Mouse (Mus musculus) intestine, postnatal 0 days (tissue): Measurements from ENCODE around the gene Gm6377. TPM values are rescaled to one million over a fixed set of nuclear protein-coding genes. Genes with fewer than 3 reads are reported as not detected.
A peak's percentile ranks its signal among the peaks of the same experiment; 100 is the strongest.

Source experiments
- ATAC-seq: fragments of 200-750 bp; cut with Nextera tagmentation; 2 replicates; pipeline ENCODE4 v1.8.0; 2017; ENCODE audit warnings: mild to moderate bottlenecking, moderate TSS enrichment, moderate library complexity
- H3K27ac ChIP-seq: fragments of 300-500 bp; sonication (generic); 2 replicates; pipeline ENCODE4 v1.5.1; 2014; ENCODE audit warnings: mild to moderate bottlenecking, low read depth, low read length, moderate library complexity
- H3K27me3 ChIP-seq: fragments of 300-500 bp; sonication (generic); replicated peaks from 2 replicates; pipeline ENCODE4 v1.6.1; 2014; ENCODE audit warnings: low read length, mixed read lengths; ENCODE audit not compliant: control insufficient read depth, insufficient read depth
- H3K36me3 ChIP-seq: fragments of 300-500 bp; sonication (generic); 2 replicates; pipeline ENCODE4 v1.6.1; 2014; ENCODE audit warnings: mild to moderate bottlenecking, moderate library complexity; ENCODE audit not compliant: control insufficient read depth, insufficient read depth
- H3K4me1 ChIP-seq: fragments of 300-500 bp; sonication (generic); replicated peaks from 2 replicates; pipeline ENCODE4 v1.6.1; 2014; ENCODE audit warnings: antibody characterized with exemption, low read length, mixed read lengths; ENCODE audit not compliant: control insufficient read depth, insufficient read depth
- H3K4me2 ChIP-seq: fragments of 300-500 bp; sonication (generic); replicated peaks from 2 replicates; pipeline ENCODE4 v1.6.1; 2014; ENCODE audit warnings: low read depth, mild to moderate bottlenecking, moderate library complexity
- H3K4me3 ChIP-seq: fragments of 300-500 bp; sonication (generic); 2 replicates; pipeline ENCODE4 v1.5.1; 2014; ENCODE audit warnings: low read depth, low read length
- H3K9ac ChIP-seq: fragments of 300-500 bp; sonication (generic); 2 replicates; pipeline ENCODE4 v1.6.1; 2014; ENCODE audit warnings: mild to moderate bottlenecking, low read depth, low read length
- H3K9me3 ChIP-seq: fragments of 300-500 bp; sonication (generic); 2 replicates; pipeline ENCODE4 v1.6.1; 2016; ENCODE audit warnings: mixed run types; ENCODE audit not compliant: control insufficient read depth
- CTCF ChIP-seq: sonication (generic); IDR thresholded peaks from 2 replicates; pipeline ENCODE4 v1.5.1; 2016; ENCODE audit warnings: low read depth, mild to moderate bottlenecking, control low read depth, antibody characterized with exemption, moderate library complexity
- WGBS: fragments of 180-500 bp; shearing (Covaris S2); extraction: QIAGEN DNeasy Blood & Tissue Kit; methylation state at CpG from one replicate; pipeline ENCODE4 v1.1.7; 2014; 5-methylcytosine and 5-hydroxymethylcytosine counted together
- polyA plus RNA-seq: library from polyadenylated mRNA; unstranded; fragments of >200 nt; fragmentation: Nextera tagmentation; extraction: Ambion mirVana; gene quantifications from 2 replicates; pipeline ENCODE4 v1.2.1, GENCODE M21; 2015

Gm6377 gene
- polyA plus RNA-seq: 0.38 and 0.43 TPM in 2 replicates

- no peaks in the 10 kb centered on the region for H3K36me3 ChIP-seq
- H3K4me3 ChIP-seq: no peak within 1 kb of the TSS
- no peak within 1 kb of the TSS for H3K9ac ChIP-seq
- no peak for TF ChIP-seq CTCF
- no peaks in the 10 kb centered on the region for H3K4me1 ChIP-seq
- no peaks in the 10 kb centered on the region for H3K9me3 ChIP-seq
- H3K27ac ChIP-seq: no peak within 1 kb of the TSS
- no peak within 1 kb of the TSS for H3K4me2 ChIP-seq
- no peak for ATAC-seq
- WGBS: 66% methylated on average over 4 of the region's 4 CpGs
- H3K27me3 ChIP-seq: no peaks in the 10 kb centered on the region
These were observed at the start of gene Gm6377 for GRCm38 (mm10) chrX:109196468-109196867. Gm6377 (plus strand) TSS chrX:109196756.

GRCm38 (mm10) chrX:109147108-109147507, 49.4 kb upstream of the Gm6377 start:
- TF ChIP-seq CTCF: no peak
- no peak for ATAC-seq
- Histone ChIP-seq H3K36me3 (no peaks in the 10 kb centered on the region), H3K9me3 (no peaks in the 10 kb centered on the region), H3K4me3 (no peak overlapping the region), H3K9ac (no peak overlapping the region), H3K4me2 (no peak overlapping the region), H3K27me3 (no peaks in the 10 kb centered on the region), H3K27ac (no peak overlapping the region), H3K4me1 (no peaks in the 10 kb centered on the region)
- 82% methylated on average over 3 of the region's 3 CpGs for WGBS

- H3K4me2 ChIP-seq: no peak overlapping the region
- ATAC-seq: no peak
- H3K27me3 ChIP-seq: no peaks in the 10 kb centered on the region
- H3K36me3 ChIP-seq: no peaks in the 10 kb centered on the region
- no peak for TF ChIP-seq CTCF
- no peaks in the 10 kb centered on the region for H3K9me3 ChIP-seq
- H3K4me3 ChIP-seq: no peak overlapping the region
- H3K4me1 ChIP-seq: no peaks in the 10 kb centered on the region
- no peak overlapping the region for H3K27ac ChIP-seq
- 89% methylated on average over 2 of the region's 2 CpGs for WGBS
- H3K9ac ChIP-seq: no peak overlapping the region
These were observed 45.3 kb upstream of the Gm6377 start for GRCm38 (mm10) chrX:109151228-109151627.

DNA sequence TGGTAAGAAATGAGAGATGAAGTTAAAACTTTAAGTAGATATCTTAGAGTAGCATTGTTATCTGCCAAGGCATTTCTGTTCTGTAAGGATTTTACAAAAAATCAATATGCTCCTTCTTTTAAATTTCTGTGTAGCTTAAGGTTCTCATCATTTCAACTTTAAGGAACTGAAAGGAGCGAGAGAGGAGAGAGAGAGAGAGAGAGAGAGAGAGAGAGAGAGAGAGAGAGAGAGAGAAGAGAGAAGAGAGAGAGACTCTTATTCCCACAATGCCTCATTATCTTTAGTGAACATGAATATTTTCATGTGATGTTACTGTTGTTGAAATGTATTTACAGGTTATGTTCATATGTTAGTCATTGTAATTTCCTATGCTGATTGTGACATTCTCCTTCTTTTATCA, 36.2 kb upstream of the Gm6377 start:
- no peaks in the 10 kb centered on the region for H3K36me3 ChIP-seq
- no peak overlapping the region for H3K27ac ChIP-seq
- ATAC-seq: no peak
- H3K4me1 ChIP-seq: no peaks in the 10 kb centered on the region
- no peak overlapping the region for H3K4me3 ChIP-seq
- H3K4me2 ChIP-seq: peak overlapping the region; percentile 30
- no peaks in the 10 kb centered on the region for H3K27me3 ChIP-seq
- no peak for TF ChIP-seq CTCF
- H3K9ac ChIP-seq: no peak overlapping the region
- no peaks in the 10 kb centered on the region for H3K9me3 ChIP-seq
- WGBS: 50% methylated on average over 1 of the region's 1 CpGs

DNA sequence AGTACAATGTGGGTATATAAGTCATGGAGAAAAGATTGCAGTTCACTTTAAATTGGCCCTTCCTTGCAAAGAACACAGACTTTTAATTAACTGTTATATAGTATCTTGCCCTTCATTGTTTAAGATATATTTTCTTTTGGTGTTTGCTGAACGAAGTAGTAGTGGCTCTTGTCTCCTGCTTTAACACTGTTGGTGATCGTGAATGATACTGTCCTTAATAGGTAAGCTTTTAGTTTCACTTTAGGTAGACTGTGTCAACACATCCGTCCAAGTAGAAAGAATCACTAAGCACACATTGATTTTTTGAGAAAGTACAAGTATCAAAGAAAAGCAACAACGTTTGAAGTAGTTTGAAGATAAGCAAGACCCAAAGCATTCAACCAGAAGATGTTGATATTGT, 35.7 kb upstream of the Gm6377 start:
- Histone ChIP-seq H3K4me1 (no peaks in the 10 kb centered on the region), H3K9me3 (no peaks in the 10 kb centered on the region), H3K9ac (no peak overlapping the region), H3K36me3 (no peaks in the 10 kb centered on the region), H3K4me2 (peak overlapping the region; percentile 30), H3K27me3 (no peaks in the 10 kb centered on the region), H3K4me3 (no peak overlapping the region), H3K27ac (no peak overlapping the region)
- 41% methylated on average over 4 of the region's 4 CpGs for WGBS
- TF ChIP-seq CTCF: no peak
- ATAC-seq: peak; percentile 60; the same call in 1 of the 2 replicates

- no peaks in the 10 kb centered on the region for H3K36me3 ChIP-seq
- no peak overlapping the region for H3K4me2 ChIP-seq
- H3K27ac ChIP-seq: no peak overlapping the region
- 0 out of 2 replicates have a peak, but pooled peaks have one; percentile 53 for ATAC-seq
- no peak overlapping the region for H3K9ac ChIP-seq
- no peaks in the 10 kb centered on the region for H3K4me1 ChIP-seq
- no peak overlapping the region for H3K4me3 ChIP-seq
- TF ChIP-seq CTCF: no peak
- no peaks in the 10 kb centered on the region for H3K9me3 ChIP-seq
- WGBS: 59% methylated on average over 2 of the region's 2 CpGs
- no peaks in the 10 kb centered on the region for H3K27me3 ChIP-seq
These were observed 21.5 kb upstream of the Gm6377 start for GRCm38 (mm10) chrX:109175038-109175437.

DNA sequence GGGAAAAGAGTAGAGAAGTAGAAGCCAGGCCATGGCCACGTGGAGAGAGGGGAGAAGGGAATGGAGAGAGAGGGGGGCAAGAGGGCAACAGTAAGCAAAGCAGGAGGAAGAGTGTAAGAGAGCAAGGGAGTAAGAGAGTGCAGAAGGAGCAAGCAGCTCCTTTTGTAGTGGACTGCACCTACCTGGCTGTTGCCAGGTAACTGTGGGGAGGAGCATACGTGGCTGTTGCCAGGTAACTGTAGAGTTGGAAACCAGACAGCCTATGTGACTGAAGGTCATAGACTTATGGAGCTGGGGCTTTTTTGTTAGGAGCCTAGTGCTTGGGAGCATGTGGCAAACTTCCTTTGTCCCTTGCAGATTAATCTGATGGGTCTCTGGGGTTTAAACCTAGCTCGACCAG, 21.1 kb upstream of the Gm6377 start:
- H3K4me1 ChIP-seq: no peaks in the 10 kb centered on the region
- no peaks in the 10 kb centered on the region for H3K9me3 ChIP-seq
- no peak for TF ChIP-seq CTCF
- no peak overlapping the region for H3K9ac ChIP-seq
- H3K27me3 ChIP-seq: no peaks in the 10 kb centered on the region
- no peak overlapping the region for H3K4me3 ChIP-seq
- H3K36me3 ChIP-seq: no peaks in the 10 kb centered on the region
- 27% methylated on average over 3 of the region's 3 CpGs for WGBS
- no peak for ATAC-seq
- no peak overlapping the region for H3K27ac ChIP-seq
- H3K4me2 ChIP-seq: no peak overlapping the region
